Mouse (Mus musculus): ENCODE results near the gene Vti1b.

The Vti1b gene

GRCm38 (mm10) chr12:79136949-79137348 lies 35.5 kb downstream of the Vti1b start:
- DNase-seq, result no peak

DNA sequence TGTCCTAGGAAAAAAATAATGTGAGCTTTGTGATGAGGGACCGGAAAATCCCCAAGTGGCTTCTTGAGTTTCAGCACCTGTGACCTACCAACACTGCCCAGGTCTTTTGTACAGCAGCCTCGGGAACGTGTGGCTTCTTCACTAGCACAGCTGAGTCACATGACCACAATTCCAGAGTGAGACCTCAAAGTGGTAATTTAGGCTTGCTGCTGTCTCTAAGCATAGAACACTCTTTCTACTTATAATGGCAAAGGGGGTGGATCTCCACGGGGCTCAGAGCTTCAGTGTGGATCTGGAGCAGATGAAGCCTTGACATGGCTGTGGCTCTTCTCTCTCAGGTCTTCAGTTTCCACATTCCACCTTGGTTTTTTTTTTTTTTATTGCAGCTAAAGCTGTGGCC lies 37.4 kb downstream of the Vti1b start:
- DNase-seq, result no peak

DNA sequence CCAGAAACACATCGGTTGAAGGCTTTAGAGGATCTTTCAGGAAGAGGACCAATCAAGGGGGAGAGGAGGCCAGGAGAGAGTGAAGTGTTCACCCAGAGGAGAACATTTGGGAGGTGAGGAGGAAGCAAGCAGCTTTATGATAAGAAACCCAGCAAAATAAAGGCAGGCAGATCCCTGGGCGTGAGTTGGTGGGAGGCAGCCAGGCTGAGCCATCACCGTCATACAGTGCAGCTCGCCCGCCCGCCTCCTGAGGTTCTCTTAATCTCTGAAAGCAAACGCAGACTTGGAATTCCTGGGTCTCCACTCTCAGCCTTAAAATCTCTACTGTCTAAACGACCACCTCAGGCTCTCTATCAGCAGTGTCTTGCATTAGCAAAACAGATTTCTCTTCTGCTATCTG lies 37.8 kb downstream of the Vti1b start:
- DNase-seq, result no peak

DNA sequence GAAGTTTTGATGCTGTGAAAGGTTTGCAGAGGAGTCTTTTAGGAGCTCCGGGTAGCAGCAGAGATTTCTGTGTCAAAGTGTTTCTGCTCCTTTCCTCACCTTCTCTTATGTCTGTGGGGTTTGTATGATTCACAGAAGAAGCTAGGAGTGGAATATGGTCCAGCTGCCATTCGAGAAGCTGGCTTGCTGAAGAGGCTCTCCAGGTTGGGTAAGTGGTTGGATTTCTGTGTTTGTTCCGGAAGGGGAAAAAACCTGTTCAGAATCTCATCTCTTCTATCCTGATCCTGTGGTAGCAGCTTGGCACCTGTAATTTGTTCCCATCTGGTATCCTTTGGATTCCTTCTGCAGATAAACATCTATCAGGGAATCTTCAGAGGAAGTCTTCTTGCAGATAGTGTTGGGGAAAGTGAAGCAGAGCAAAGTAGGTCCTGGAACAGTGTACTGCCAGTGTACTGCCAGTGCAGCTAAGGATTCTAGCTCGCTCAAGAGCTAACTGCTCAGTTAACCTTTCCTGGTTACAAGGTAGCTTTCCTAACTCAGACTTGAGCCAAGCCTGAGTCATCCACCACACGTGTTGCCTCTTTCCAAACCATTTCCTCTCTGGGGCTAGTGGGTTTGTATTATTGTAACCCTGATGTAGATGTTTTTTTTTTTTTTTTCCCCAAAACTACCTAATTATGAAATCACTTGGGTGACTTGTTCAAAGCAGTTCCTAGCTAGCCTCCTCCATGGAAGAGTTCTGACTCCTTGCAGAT lies 40.6 kb downstream of the Vti1b start:
- DNase-seq, result no peak

GRCm38 (mm10) chr12:79131178-79131675 lies 41.2 kb downstream of the Vti1b start:
- no peak for DNase-seq

- peak; percentile 85 for DNase-seq
Measured at GRCm38 (mm10) chr12:79130299-79131177, 41.9 kb downstream of the Vti1b start, which contains the start of gene Arg2. Gene Arg2 (plus strand): TSS chr12:79130777.

DNA sequence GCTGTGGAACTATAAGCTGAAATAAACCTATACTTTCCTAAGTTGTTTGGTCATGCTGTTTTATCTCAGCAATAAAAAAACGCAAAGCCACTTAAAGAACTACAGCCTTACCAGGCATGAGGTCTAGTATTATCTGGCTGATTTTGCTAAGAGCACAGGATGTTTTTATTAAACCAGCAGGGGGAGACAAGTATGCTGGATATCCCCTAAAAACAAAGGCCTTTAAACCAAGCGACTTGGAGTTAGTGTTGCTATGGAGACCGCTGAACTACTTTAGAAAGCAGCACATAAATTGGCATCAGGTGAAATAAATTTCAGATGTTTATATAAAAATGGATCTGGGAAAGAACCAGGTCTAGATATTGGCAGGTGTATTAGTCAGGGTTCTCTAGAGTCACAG lies 49.6 kb downstream of the Vti1b start:
- no peak for DNase-seq

DNA sequence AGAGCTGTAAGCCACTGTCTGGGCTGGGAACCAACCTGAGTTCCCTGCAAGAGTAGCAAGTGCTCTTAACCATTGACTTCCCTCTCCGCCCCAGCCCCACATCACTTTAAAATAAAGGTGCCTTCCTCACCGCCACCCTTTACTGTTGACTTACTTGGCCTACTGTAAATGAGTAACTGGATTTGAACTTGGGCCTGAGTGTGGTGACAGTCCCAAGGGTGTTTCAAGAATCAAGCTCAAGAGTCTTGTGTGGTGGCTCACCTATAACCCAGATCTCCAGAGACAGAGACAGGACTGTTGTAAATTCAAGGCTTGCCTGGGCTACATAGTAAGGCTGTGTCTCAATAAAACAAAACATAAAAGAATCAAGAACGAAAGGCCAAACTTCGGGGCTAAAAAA lies 53.5 kb downstream of the Vti1b start:
- no peak for DNase-seq
